Mouse (Mus musculus) stomach, embryonic 15.5 days (tissue): ENCODE results near the gene Agap1. TPM values are rescaled to one million over a fixed set of nuclear protein-coding genes. Genes with fewer than 3 reads are reported as not detected.

Experiments
- ATAC-seq: fragments of 200-750 bp; cut with Nextera tagmentation; 2 replicates; pipeline ENCODE4 v1.8.0; 2017; ENCODE audit warnings: low read depth, moderate number of reproducible peaks, moderate TSS enrichment; ENCODE audit not compliant: insufficient read depth, low FRiP score
- H3K27ac ChIP-seq: fragments of 300-500 bp; sonication (generic); 2 replicates; pipeline ENCODE4 v1.5.1; 2015; ENCODE audit warnings: mild to moderate bottlenecking, inconsistent platforms
- H3K27me3 ChIP-seq: fragments of 300-500 bp; sonication (generic); replicated peaks from 2 replicates; pipeline ENCODE4 v1.6.1; 2015; ENCODE audit warnings: inconsistent platforms
- H3K36me3 ChIP-seq: fragments of 300-500 bp; sonication (generic); 2 replicates; pipeline ENCODE4 v1.6.1; 2015; ENCODE audit warnings: inconsistent platforms
- H3K4me1 ChIP-seq: fragments of 300-500 bp; sonication (generic); 2 replicates; pipeline ENCODE4 v1.6.1; 2015; ENCODE audit warnings: inconsistent platforms
- H3K4me2 ChIP-seq: fragments of 300-500 bp; sonication (generic); 2 replicates; pipeline ENCODE4 v1.6.1; 2015; ENCODE audit warnings: mild to moderate bottlenecking, inconsistent platforms
- H3K4me3 ChIP-seq: fragments of 300-500 bp; sonication (generic); replicated peaks from 2 replicates; pipeline ENCODE4 v1.5.1; 2015; ENCODE audit warnings: inconsistent platforms
- H3K9ac ChIP-seq: fragments of 300-500 bp; sonication (generic); 2 replicates; pipeline ENCODE4 v1.6.1; 2015; ENCODE audit warnings: inconsistent platforms
- H3K9me3 ChIP-seq: fragments of 300-500 bp; sonication (generic); 2 replicates; pipeline ENCODE4 v1.6.1; 2016; ENCODE audit warnings: inconsistent platforms
- WGBS: fragments of 180-500 bp; shearing (Covaris S2); methylation state at CpG from one replicate; pipeline ENCODE4 v1.1.7; 2015; 5-methylcytosine and 5-hydroxymethylcytosine counted together
- polyA plus RNA-seq: library from polyadenylated mRNA; unstranded; fragments of >200 nt; fragmentation: Nextera tagmentation; extraction: Ambion mirVana; gene quantifications from 2 replicates; pipeline ENCODE4 v1.2.1, GENCODE M21; 2015

Agap1 gene
- 9.3 and 10.6 TPM in 2 replicates for polyA plus RNA-seq

GRCm38 (mm10) chr1:89454196-89455123 is at the start of gene Agap1:
TSS of gene Agap1 (plus strand) at chr1:89454806.
- whole genome bisulfite sequencing, result under 1% methylated on average over 111 of the region's 118 CpGs
- no peaks in the 10 kb centered on the region for H3K27me3 ChIP-seq
- H3K27ac ChIP-seq, result peak within 1 kb of the TSS; percentile 89
- H3K9me3 ChIP-seq, result no peaks in the 10 kb centered on the region
- H3K9ac ChIP-seq, result peak within 1 kb of the TSS; percentile 86
- H3K4me1 ChIP-seq, result peaks cover 14% of the 10 kb centered on the region
- peak within 1 kb of the TSS; percentile 80 for H3K4me3 ChIP-seq
- peak; percentile 89 for ATAC-seq
- peak within 1 kb of the TSS; percentile 96 for H3K4me2 ChIP-seq
- H3K36me3 ChIP-seq, result no peaks in the 10 kb centered on the region

GRCm38 (mm10) chr1:89405991-89406390 is 48.6 kb upstream of the Agap1 start:
- Histone ChIP-seq H3K27me3 (no peaks in the 10 kb centered on the region), H3K36me3 (no peaks in the 10 kb centered on the region), H3K4me2 (no peak overlapping the region), H3K9me3 (no peaks in the 10 kb centered on the region), H3K4me3 (no peak overlapping the region), H3K4me1 (no peaks in the 10 kb centered on the region), H3K9ac (no peak overlapping the region), H3K27ac (no peak overlapping the region)
- ATAC-seq, result no peak
- WGBS, result 56% methylated on average over 6 of the region's 6 CpGs

GRCm38 (mm10) chr1:89407986-89408385 is 46.6 kb upstream of the Agap1 start:
- Histone ChIP-seq H3K9ac (no peak overlapping the region), H3K36me3 (no peaks in the 10 kb centered on the region), H3K27me3 (no peaks in the 10 kb centered on the region), H3K9me3 (no peaks in the 10 kb centered on the region), H3K4me1 (0 out of 2 replicates have a peak, but pooled peaks cover under 1% of the 10 kb centered on the region), H3K27ac (no peak overlapping the region), H3K4me3 (no peak overlapping the region), H3K4me2 (no peak overlapping the region)
- no peak for ATAC-seq
- 80% methylated on average over 8 of the region's 8 CpGs for WGBS

GRCm38 (mm10) chr1:89413122-89413521 is 41.5 kb upstream of the Agap1 start:
- ATAC-seq, result no peak
- no peak overlapping the region for H3K4me2 ChIP-seq
- no peaks in the 10 kb centered on the region for H3K9me3 ChIP-seq
- no peaks in the 10 kb centered on the region for H3K36me3 ChIP-seq
- H3K27me3 ChIP-seq, result no peaks in the 10 kb centered on the region
- peaks cover 10% of the 10 kb centered on the region; the same call in 1 of the 2 replicates for H3K4me1 ChIP-seq
- no peak overlapping the region for H3K9ac ChIP-seq
- H3K27ac ChIP-seq, result no peak overlapping the region; the same call in 1 of the 2 replicates
- H3K4me3 ChIP-seq, result no peak overlapping the region
- WGBS, result 58% methylated on average over 2 of the region's 2 CpGs

- ATAC-seq, result no peak
- Histone ChIP-seq H3K27me3 (no peaks in the 10 kb centered on the region), H3K9ac (no peak overlapping the region), H3K36me3 (no peaks in the 10 kb centered on the region), H3K9me3 (no peaks in the 10 kb centered on the region), H3K4me1 (peaks cover 10% of the 10 kb centered on the region; the same call in 1 of the 2 replicates), H3K4me2 (no peak overlapping the region), H3K27ac (no peak overlapping the region), H3K4me3 (no peak overlapping the region)
- WGBS, result 41% methylated on average over 9 of the region's 9 CpGs
Observed at GRCm38 (mm10) chr1:89414563-89414962, 40.0 kb upstream of the Agap1 start.

- WGBS, result 40% methylated on average over 5 of the region's 5 CpGs
- Histone ChIP-seq H3K4me2 (no peak overlapping the region), H3K27me3 (no peaks in the 10 kb centered on the region), H3K9me3 (no peaks in the 10 kb centered on the region), H3K4me1 (peaks cover 12% of the 10 kb centered on the region; the same call in 1 of the 2 replicates), H3K4me3 (no peak overlapping the region), H3K36me3 (no peaks in the 10 kb centered on the region), H3K27ac (no peak overlapping the region), H3K9ac (no peak overlapping the region)
- ATAC-seq, result no peak
Observed at GRCm38 (mm10) chr1:89416929-89417328, 37.7 kb upstream of the Agap1 start.

GRCm38 (mm10) chr1:89420642-89421041 is 34.0 kb upstream of the Agap1 start:
- H3K4me1 ChIP-seq, result 0 out of 2 replicates have a peak, but pooled peaks cover 2% of the 10 kb centered on the region
- no peaks in the 10 kb centered on the region for H3K27me3 ChIP-seq
- H3K27ac ChIP-seq, result no peak overlapping the region
- no peak overlapping the region for H3K4me3 ChIP-seq
- no peak for ATAC-seq
- H3K4me2 ChIP-seq, result no peak overlapping the region
- 76% methylated on average over 11 of the region's 11 CpGs for WGBS
- H3K9ac ChIP-seq, result no peak overlapping the region
- no peaks in the 10 kb centered on the region for H3K36me3 ChIP-seq
- no peaks in the 10 kb centered on the region for H3K9me3 ChIP-seq

- Histone ChIP-seq H3K9ac (no peak overlapping the region), H3K4me2 (no peak overlapping the region), H3K27ac (no peak overlapping the region), H3K27me3 (no peaks in the 10 kb centered on the region), H3K4me3 (no peak overlapping the region), H3K4me1 (0 out of 2 replicates have a peak, but pooled peaks cover 2% of the 10 kb centered on the region), H3K9me3 (no peaks in the 10 kb centered on the region), H3K36me3 (no peaks in the 10 kb centered on the region)
- no peak for ATAC-seq
- WGBS, result 45% methylated on average over 4 of the region's 4 CpGs
Observed at GRCm38 (mm10) chr1:89421401-89421800, 33.2 kb upstream of the Agap1 start.

- Histone ChIP-seq H3K9ac (no peak overlapping the region), H3K36me3 (no peaks in the 10 kb centered on the region), H3K4me2 (no peak overlapping the region), H3K4me3 (no peak overlapping the region), H3K27me3 (no peaks in the 10 kb centered on the region), H3K4me1 (0 out of 2 replicates have a peak, but pooled peaks cover 2% of the 10 kb centered on the region), H3K27ac (no peak overlapping the region), H3K9me3 (no peaks in the 10 kb centered on the region)
- 82% methylated on average over 6 of the region's 6 CpGs for WGBS
- ATAC-seq, result no peak
Observed at GRCm38 (mm10) chr1:89424563-89424962, 30.0 kb upstream of the Agap1 start.

- WGBS, result 59% methylated on average over 8 of the region's 8 CpGs
- Histone ChIP-seq H3K27ac (no peak overlapping the region), H3K4me3 (no peak overlapping the region), H3K9ac (no peak overlapping the region), H3K36me3 (no peaks in the 10 kb centered on the region), H3K4me1 (0 out of 2 replicates have a peak, but pooled peaks cover 2% of the 10 kb centered on the region), H3K9me3 (no peaks in the 10 kb centered on the region), H3K27me3 (no peaks in the 10 kb centered on the region), H3K4me2 (no peak overlapping the region)
- no peak for ATAC-seq
Observed at GRCm38 (mm10) chr1:89426137-89426536, 28.5 kb upstream of the Agap1 start.

- Histone ChIP-seq H3K27me3 (no peaks in the 10 kb centered on the region), H3K4me3 (no peak overlapping the region), H3K36me3 (no peaks in the 10 kb centered on the region), H3K4me1 (no peaks in the 10 kb centered on the region), H3K9me3 (no peaks in the 10 kb centered on the region), H3K9ac (no peak overlapping the region), H3K4me2 (no peak overlapping the region), H3K27ac (no peak overlapping the region)
- no peak for ATAC-seq
- 73% methylated on average over 5 of the region's 5 CpGs for WGBS
Observed at GRCm38 (mm10) chr1:89428671-89429070, 25.9 kb upstream of the Agap1 start.

GRCm38 (mm10) chr1:89429946-89430640 is 24.5 kb upstream of the Agap1 start:
- no peak overlapping the region for H3K9ac ChIP-seq
- H3K27me3 ChIP-seq, result no peaks in the 10 kb centered on the region
- WGBS, result 80% methylated on average over 11 of the region's 11 CpGs

More at GRCm38 (mm10) chr1:89429946-89430640, 24.5 kb upstream of the Agap1 start:
- ATAC-seq, result no peak
- H3K4me3 ChIP-seq, result no peak overlapping the region
- H3K9me3 ChIP-seq, result no peaks in the 10 kb centered on the region
- H3K27ac ChIP-seq, result no peak overlapping the region
- H3K36me3 ChIP-seq, result no peaks in the 10 kb centered on the region
- no peaks in the 10 kb centered on the region for H3K4me1 ChIP-seq
- no peak overlapping the region for H3K4me2 ChIP-seq
